Mouse (Mus musculus): ENCODE measurements at regions not wholly inside any gene's neighbourhood (a gene's known extent, or its start where the extent isn't known, plus 50 kb on each side); places are given as distances from the start of the nearest gene placed in this dataset.

GRCm38 (mm10) chr19:6666187-6666722 lies 123.4 kb upstream of the Slc22a12 start:
- TF ChIP-seq EP300 (IDR thresholded peaks at IDR 0.05; ENCODE audit: low read depth) (no peak), CTCF (IDR thresholded peaks at IDR 0.05; ENCODE audit: low read depth) (no peak)

Measured in liver, postnatal 0 days (tissue).